Mouse (Mus musculus) liver, postnatal 0 days (tissue): ENCODE data around the gene Actb. TPM values are rescaled to one million over a fixed set of nuclear protein-coding genes. Genes with fewer than 3 reads are reported as not detected.
A peak's percentile ranks its signal among the peaks of the same experiment; 100 is the strongest.

ENCODE experiments used
- ATAC-seq: fragments of 200-750 bp; cut with Nextera tagmentation; 2 replicates; pipeline ENCODE4 v1.8.0; 2017; ENCODE audit warnings: mild to moderate bottlenecking, moderate library complexity
- DNase-seq: peaks from one replicate; pipeline ENCODE4 v3.0.0-alpha.2; 2016
- H3K27ac ChIP-seq: fragments of 300-500 bp; sonication (generic); 2 replicates; pipeline ENCODE4 v1.5.1; 2014; ENCODE audit warnings: antibody characterized with exemption, moderate library complexity, mild to moderate bottlenecking, low read depth
- H3K27me3 ChIP-seq: fragments of 300-500 bp; sonication (generic); 2 replicates; pipeline ENCODE4 v1.6.1; 2014; ENCODE audit warnings: low read length, control low read depth, mixed read lengths; ENCODE audit not compliant: insufficient read depth
- H3K36me3 ChIP-seq: fragments of 300-500 bp; sonication (generic); replicated peaks from 2 replicates; pipeline ENCODE4 v1.6.1; 2014; ENCODE audit warnings: mild to moderate bottlenecking, control low read depth, low read length, moderate library complexity, mixed read lengths; ENCODE audit not compliant: insufficient read depth
- H3K4me1 ChIP-seq: fragments of 300-500 bp; sonication (generic); 2 replicates; pipeline ENCODE4 v1.6.1; 2014; ENCODE audit warnings: antibody characterized with exemption, mild to moderate bottlenecking, control low read depth; ENCODE audit not compliant: insufficient read depth
- H3K4me2 ChIP-seq: fragments of 300-500 bp; sonication (generic); 2 replicates; pipeline ENCODE4 v1.6.1; 2014; ENCODE audit warnings: low read depth, mild to moderate bottlenecking, low read length, moderate library complexity, mixed read lengths
- H3K4me3 ChIP-seq: fragments of 300-500 bp; sonication (generic); 2 replicates; pipeline ENCODE4 v1.5.1; 2014; ENCODE audit warnings: low read depth, low read length
- H3K9ac ChIP-seq: fragments of 300-500 bp; sonication (generic); replicated peaks from 2 replicates; pipeline ENCODE4 v1.6.1; 2014; ENCODE audit warnings: mild to moderate bottlenecking, moderate library complexity
- H3K9me3 ChIP-seq: fragments of 300-500 bp; sonication (generic); 2 replicates; pipeline ENCODE4 v1.6.1; 2016; ENCODE audit warnings: mild to moderate bottlenecking, control low read depth, low read length, mixed read lengths
- CTCF ChIP-seq: sonication (generic); IDR thresholded peaks from 2 replicates; pipeline ENCODE4 v1.5.1; 2016; ENCODE audit warnings: antibody characterized with exemption, low read depth
- EP300 ChIP-seq: IDR thresholded peaks from 2 replicates; pipeline ENCODE4 v1.6.1; 2016; ENCODE audit warnings: antibody characterized with exemption, low read depth, mild to moderate bottlenecking
- WGBS: fragments of 180-500 bp; shearing (Covaris S2); extraction: QIAGEN DNeasy Blood & Tissue Kit; methylation state at CpG from one replicate; pipeline ENCODE4 v1.1.7; 2014; ENCODE audit not compliant: insufficient replicate concordance; 5-methylcytosine and 5-hydroxymethylcytosine counted together
- polyA plus RNA-seq: library from polyadenylated mRNA; unstranded; fragments of >200 nt; fragmentation: Nextera tagmentation; extraction: Ambion mirVana; gene quantifications from 2 replicates; pipeline ENCODE4 v1.2.1, GENCODE M21; 2015

Actb gene
- polyA plus RNA-seq, 1 experiment from 2014 or later: 7,738 TPM

DNA sequence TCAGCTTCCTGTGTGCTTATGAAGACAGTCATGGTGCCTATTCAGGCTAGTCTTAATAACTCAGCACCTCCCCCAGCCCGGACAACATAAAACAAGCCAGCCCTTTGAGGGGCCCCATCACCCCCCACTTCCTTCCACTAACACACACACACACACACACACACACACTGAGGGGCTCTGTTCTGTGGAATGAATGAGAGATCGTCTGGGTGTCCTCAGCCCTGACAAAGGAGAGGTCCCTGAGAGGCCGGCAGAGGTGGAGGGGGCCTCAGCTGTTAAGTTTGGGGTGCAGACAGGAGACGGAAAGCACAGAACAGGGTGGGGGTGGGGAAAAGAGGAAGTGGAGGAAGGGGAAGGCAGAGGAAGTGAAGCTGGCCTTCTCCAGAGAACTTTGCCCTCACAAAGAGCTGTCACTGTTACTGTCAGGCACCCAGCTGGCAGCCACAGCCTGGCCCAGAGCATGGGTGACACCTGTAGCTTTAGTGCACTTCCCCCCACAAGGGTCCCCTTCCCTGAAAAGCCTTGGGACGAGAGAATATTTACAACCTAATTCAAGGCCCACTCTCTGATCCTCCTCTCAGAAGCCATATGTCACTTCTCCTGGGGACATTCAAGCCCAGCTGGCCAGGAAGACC is 2.5 kb upstream of the Actb start:
- peaks cover 61% of the 10 kb centered on the region for H3K4me1 ChIP-seq
- peak overlapping the region; percentile 76 for H3K4me2 ChIP-seq
- 0 out of 2 replicates have a peak overlapping the region, but pooled peaks have one; percentile 28 for H3K4me3 ChIP-seq
- no peaks in the 10 kb centered on the region for H3K27me3 ChIP-seq
- ATAC-seq: peak; percentile 2; the same call in 1 of the 2 replicates
- TF ChIP-seq EP300 (no peak; the same call in 1 of the 2 replicates), CTCF (no peak)
- DNase-seq: peak; percentile 67
- H3K27ac ChIP-seq: peak overlapping the region; percentile 99
- H3K36me3 ChIP-seq: peaks cover 14% of the 10 kb centered on the region
- peak overlapping the region; percentile 100 for H3K9ac ChIP-seq
- WGBS: 8% methylated on average over 5 of the region's 5 CpGs
- no peaks in the 10 kb centered on the region for H3K9me3 ChIP-seq

DNA sequence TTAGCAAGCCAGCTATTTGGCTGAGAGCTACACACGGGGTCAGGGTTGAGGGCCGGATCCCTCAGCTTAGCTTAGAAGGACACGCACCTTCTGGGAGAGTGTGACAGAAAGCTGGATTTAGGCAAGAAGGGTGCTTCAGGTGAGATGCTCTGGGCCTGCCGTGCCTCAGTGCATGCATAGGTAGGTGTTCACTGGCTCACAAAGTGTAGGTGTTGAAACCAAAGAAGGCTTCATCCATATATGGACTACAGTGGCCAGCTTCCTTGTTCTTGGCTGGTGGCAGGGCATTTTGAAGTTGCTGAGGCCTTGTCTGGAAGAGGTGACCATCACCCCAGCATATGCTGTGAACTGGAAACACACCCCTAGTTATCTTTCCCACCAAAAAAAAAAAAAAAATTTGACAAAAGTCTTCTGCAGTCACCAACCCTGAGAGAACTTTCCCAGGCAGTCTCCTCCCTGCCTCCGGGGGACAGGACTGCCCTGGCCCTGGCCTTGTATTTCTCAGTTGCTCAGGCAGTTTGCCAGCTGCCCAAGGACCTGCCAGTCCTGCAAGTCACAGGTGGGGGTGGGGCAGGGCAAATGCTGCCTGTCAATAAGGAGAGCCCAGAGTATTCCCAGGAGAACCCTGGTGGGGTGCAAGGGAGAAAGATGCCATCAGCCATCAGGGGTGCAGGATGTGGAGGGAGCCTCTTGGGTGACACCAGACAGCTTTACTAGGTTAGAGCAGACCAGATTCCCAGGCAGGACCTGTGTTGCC is 1.4 kb upstream of the Actb start:
- Histone ChIP-seq H3K27ac (peak overlapping the region; percentile 99), H3K4me2 (peak overlapping the region; percentile 76), H3K4me1 (peaks cover 56% of the 10 kb centered on the region), H3K27me3 (no peaks in the 10 kb centered on the region), H3K36me3 (peaks cover 23% of the 10 kb centered on the region), H3K4me3 (peak overlapping the region; percentile 98), H3K9me3 (no peaks in the 10 kb centered on the region), H3K9ac (peak overlapping the region; percentile 100)
- 52% methylated on average over 5 of the region's 5 CpGs for WGBS
- DNase-seq: peak; percentile 71
- no peak for ATAC-seq
- TF ChIP-seq CTCF (no peak), EP300 (peak; percentile 26; the same call in 1 of the 2 replicates)

DNA sequence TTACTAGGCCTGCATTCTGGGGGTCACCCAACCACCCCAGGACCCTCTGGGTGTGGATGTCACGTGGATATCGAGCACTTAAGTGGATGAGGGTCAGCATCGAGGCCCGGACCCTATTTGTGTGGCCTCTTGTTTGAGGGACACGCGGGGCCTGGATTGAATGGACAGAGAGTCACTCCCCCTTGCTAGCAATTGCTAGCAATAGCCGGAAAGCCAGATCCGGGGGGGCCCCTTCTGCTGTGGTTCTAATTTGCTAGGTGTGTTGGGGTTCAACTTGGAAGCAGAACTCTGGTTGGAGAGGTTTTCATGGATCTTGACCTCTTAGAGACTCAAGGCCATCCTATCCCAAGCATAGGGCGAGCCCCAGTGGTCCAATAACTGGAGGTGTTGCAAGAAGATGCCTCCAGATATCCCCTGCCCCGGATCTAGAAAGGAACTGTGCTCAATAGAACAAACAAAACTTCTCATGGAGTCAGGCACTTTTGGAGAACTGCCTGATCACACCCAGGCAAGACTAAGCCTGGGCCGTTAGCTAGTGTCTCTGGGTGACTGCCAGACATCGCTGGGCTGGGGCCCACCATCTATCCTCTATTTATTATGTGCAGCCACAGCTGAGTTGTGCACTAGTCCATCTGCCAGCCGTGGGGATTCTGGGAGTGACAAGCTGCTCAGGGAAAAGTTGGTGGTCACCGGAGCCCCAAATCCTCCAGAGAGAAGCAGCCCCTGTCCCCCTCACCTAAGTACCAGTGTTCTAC is 671 bp upstream of the Actb start:
- Histone ChIP-seq H3K4me2 (peak overlapping the region; percentile 76), H3K4me3 (peak overlapping the region; percentile 98), H3K27ac (peak overlapping the region; percentile 99), H3K9ac (peak overlapping the region; percentile 100), H3K36me3 (peaks cover 31% of the 10 kb centered on the region), H3K9me3 (no peaks in the 10 kb centered on the region), H3K27me3 (no peaks in the 10 kb centered on the region), H3K4me1 (peaks cover 49% of the 10 kb centered on the region)
- DNase-seq: peak; percentile 50
- TF ChIP-seq EP300: no peak
- no peak for TF ChIP-seq CTCF
- ATAC-seq: no peak
- WGBS: 24% methylated on average over 14 of the region's 14 CpGs

DNA sequence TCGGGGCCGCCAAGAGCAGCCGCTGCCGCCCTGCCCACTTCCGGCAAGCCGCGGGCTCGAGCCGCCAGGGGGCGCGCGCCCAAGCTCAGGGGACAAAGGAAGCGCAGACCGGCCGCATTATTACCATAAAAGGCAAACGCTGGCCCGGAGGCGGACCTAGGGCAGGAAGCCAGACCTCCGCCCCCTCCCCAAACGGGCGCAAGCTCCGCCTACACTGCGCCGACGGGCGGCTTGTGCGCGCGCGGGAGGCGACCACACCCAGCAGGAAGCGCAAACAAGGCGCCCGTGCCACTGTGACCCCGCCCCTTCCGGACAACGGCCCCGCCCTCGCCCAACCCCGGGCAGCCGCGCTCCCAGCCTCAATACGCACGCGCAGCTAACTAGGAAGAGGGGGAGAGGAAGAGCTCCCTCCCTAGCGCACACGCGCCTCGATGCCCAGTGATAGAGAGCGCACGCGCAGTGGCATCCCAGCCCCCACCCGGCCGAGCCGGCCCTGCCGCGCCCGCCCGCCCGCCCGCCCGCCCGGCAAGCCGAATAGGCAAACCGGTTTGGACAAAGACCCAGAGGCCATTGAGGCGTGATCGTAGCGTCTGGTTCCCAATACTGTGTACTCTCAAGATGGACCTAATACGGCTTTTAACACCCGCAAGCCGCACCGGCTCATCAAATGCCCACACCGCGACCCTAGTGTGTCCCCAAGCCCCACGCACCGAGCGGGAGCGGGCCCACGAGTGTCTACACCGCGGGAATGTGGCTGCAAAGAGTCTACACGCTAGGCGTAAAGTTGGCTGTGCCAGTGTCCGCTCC is 626 bp downstream of the Actb start:
- H3K4me1 ChIP-seq: peaks cover 37% of the 10 kb centered on the region
- TF ChIP-seq CTCF: peak; percentile 95
- no peak for TF ChIP-seq EP300
- H3K4me2 ChIP-seq: peak overlapping the region; percentile 90
- H3K27me3 ChIP-seq: no peaks in the 10 kb centered on the region
- peak overlapping the region; percentile 99 for H3K27ac ChIP-seq
- no peaks in the 10 kb centered on the region for H3K9me3 ChIP-seq
- peak; percentile 88 for ATAC-seq
- H3K36me3 ChIP-seq: peaks cover 43% of the 10 kb centered on the region
- under 1% methylated on average over 78 of the region's 84 CpGs for WGBS
- DNase-seq: peak; percentile 100
- H3K9ac ChIP-seq: peak overlapping the region; percentile 100
- H3K4me3 ChIP-seq: peak overlapping the region; percentile 98

DNA sequence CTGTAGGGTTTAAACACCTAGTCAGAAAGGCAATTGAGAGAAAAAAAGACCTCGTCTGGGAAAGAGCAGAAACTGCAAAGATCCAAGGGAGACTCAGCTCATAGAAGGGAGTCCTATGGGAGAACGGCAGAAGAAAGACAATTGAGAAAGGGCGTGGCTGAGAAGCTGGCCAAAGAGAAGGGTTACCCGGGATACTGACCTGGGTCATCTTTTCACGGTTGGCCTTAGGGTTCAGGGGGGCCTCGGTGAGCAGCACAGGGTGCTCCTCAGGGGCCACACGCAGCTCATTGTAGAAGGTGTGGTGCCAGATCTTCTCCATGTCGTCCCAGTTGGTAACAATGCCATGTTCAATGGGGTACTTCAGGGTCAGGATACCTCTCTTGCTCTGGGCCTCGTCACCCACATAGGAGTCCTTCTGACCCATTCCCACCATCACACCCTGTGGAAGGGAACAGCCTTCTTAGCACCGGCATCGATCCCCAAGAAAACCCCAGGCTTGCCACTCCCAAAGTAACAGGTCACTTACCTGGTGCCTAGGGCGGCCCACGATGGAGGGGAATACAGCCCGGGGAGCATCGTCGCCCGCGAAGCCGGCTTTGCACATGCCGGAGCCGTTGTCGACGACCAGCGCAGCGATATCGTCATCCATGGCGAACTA is 1.4 kb downstream of the Actb start:
- ATAC-seq (no peak), DNase-seq (no peak)
- 3% methylated on average over 27 of the region's 27 CpGs for WGBS
- Histone ChIP-seq H3K27ac (peak overlapping the region; percentile 99), H3K9ac (peak overlapping the region; percentile 100), H3K4me2 (peak overlapping the region; percentile 90), H3K4me1 (peaks cover 34% of the 10 kb centered on the region), H3K36me3 (peaks cover 48% of the 10 kb centered on the region), H3K4me3 (peak overlapping the region; percentile 98), H3K9me3 (no peaks in the 10 kb centered on the region), H3K27me3 (no peaks in the 10 kb centered on the region)
- TF ChIP-seq EP300: no peak
- no peak for TF ChIP-seq CTCF
